Mouse (Mus musculus) ES-Bruce4 (cell line): Measurements from ENCODE around the gene Olfr66.

ENCODE experiments used
- CTCF ChIP-seq: IDR thresholded peaks from one replicate; pipeline ENCODE4 v1.8.1; 2011; ENCODE audit warnings: low read depth, low read length
- POLR2A ChIP-seq: IDR thresholded peaks from one replicate; pipeline ENCODE4 v1.8.1; 2011; ENCODE audit warnings: low read length; ENCODE audit not compliant: insufficient read depth

GRCm38 (mm10) chr7:103915338-103915737 is 29.3 kb upstream of the Olfr66 start:
- no peak for TF ChIP-seq CTCF
- no peak for TF ChIP-seq POLR2A
